Mouse (Mus musculus) ovary, postnatal 36 days (tissue): Measurements from ENCODE around the gene Hmgn3.

Experiments used
- DNase-seq: peaks from one replicate; pipeline ENCODE4 v3.0.0; 2022; ENCODE audit warnings: low spot score, mixed read lengths

The Hmgn3 gene

DNA sequence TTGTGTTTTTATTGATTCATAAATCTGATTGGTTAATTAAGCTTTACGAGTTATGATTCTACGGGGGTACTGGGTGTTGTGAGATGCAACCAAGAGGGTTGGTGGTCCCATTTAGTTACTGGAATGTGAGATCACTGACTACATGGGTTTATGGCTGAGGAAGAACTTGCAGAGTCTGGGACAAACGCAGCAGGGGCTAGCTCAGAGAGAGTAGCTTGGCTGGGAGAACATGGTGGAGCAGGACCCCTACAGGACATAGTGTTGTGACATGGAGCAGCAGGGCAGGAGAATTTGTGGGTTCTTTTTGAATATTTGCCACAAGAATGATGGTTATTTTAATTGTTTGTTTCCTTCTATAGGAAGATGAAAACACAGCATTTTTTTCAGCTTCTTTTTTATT is 45.7 kb downstream of the Hmgn3 start:
- DNase-seq: no peak

DNA sequence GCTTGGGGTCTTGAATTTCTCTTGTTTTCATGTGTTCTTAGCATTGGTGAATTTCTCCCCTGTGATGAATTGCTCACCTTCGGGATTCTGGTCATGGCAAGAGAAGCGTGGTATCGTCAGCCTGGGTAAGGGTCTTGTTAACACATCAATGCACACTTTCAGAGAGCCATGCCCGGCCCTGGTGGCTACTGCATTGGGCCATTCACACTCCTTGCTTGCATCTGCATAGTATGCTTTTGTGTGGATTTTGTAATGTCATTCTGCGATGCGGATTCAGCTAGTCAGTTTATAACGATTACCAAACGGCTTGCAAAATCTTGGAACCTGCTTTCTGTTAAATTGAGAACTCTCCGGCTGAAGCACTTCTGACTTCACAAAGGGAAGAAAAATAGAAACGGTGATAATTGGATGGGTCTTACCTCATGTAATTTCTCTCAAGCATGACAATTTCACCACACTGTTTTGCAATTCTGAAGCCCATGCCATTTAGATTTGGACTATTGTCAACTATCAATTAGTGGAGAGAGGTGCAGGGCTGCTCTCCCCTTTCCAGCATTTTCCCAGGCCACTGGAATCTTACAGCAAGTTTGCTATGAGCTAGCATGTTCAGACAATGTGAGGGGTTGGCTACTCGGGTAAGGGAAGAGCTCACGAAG is 47.7 kb downstream of the Hmgn3 start:
- no peak for DNase-seq

- no peak for DNase-seq
Observed at GRCm38 (mm10) chr9:83097816-83098215, 48.7 kb downstream of the Hmgn3 start.

GRCm38 (mm10) chr9:83094649-83095336 is 51.7 kb downstream of the Hmgn3 start:
- DNase-seq: no peak

- DNase-seq: no peak
Observed at GRCm38 (mm10) chr9:83083790-83084469, 62.6 kb downstream of the Hmgn3 start.

DNA sequence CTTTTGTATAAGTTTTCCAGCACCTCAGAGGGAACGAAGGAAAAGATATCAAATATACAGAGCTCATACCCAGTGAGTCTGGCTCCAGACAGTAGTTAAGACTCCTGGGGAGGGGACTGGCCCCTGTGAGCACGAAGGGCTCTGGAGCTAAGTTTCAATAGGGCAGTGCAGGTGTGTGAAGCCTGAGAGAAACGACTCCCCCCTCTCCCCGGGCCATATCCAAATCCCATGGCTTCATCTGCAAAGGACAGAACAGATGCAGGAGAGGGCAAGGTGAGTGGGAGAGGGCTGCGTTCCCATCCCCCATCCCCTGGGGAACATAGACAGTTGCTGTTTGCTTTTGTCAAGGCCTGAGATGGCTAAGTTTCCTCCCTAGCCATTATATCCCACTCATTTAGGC is 63.4 kb downstream of the Hmgn3 start:
- no peak for DNase-seq

- DNase-seq: no peak
Observed at GRCm38 (mm10) chr9:83082296-83082695, 64.2 kb downstream of the Hmgn3 start.

- DNase-seq: no peak
Observed at GRCm38 (mm10) chr9:83079724-83080123, 66.8 kb downstream of the Hmgn3 start.

- DNase-seq: no peak
Observed at GRCm38 (mm10) chr9:83068246-83068645, 78.2 kb downstream of the Hmgn3 start.

- no peak for DNase-seq
Observed at GRCm38 (mm10) chr9:83061289-83061688, 85.2 kb downstream of the Hmgn3 start.
